Mouse (Mus musculus) lung, postnatal 14 days (tissue): ENCODE data around the gene Sh3d19.

Experiments
- DNase-seq: peaks from one replicate; pipeline ENCODE4 v3.0.0; 2021

Sh3d19 gene

DNA sequence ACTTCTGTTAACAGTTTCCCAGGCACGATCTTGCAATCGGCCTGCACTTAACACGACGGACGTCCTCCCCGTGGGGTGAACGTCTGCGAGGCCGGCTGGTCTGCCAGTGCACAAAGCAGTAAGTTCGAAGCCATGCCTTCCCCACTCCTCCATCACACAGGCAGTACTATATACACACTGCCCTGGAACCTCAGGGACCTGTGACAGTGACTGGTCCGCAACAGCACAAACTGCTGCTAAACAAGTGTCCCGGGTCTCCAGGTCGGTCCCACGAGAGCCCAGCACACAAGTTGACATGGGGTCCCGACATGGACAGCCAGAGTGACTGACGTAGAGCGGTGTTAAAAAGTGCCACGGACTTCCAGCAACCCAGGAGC is 171.0 kb downstream of the Sh3d19 start:
- DNase-seq: peak; percentile 22

- peak; percentile 99 for DNase-seq
Observed at GRCm38 (mm10) chr3:86142263-86142933, 171.5 kb downstream of the Sh3d19 start, which contains the start of gene Rps3a1. Gene Rps3a1 (minus strand): TSS chr3:86142702.

GRCm38 (mm10) chr3:86142934-86143317 is 172.0 kb downstream of the Sh3d19 start:
- DNase-seq: no peak

GRCm38 (mm10) chr3:86143343-86143742 is 172.4 kb downstream of the Sh3d19 start:
- no peak for DNase-seq

DNA sequence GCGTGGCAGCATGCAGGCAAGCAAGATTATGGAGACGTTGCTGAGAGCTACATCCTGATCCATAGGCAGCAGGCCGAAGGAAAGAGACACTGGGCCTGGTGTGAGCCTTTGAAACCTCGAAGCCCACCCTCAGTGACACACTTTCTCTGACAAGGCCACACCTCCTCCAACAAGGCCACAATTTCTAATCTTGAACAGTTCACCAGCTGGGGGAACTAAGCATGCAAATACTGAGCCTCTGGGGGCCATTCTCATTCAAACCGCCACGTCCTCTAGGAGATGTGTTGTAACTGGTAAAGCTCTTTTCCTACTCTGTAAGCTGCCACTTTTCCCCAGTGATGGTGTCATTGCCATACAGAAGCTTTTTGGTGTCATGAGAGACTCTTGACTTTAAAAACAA is 178.2 kb downstream of the Sh3d19 start:
- no peak for DNase-seq

GRCm38 (mm10) chr3:86149521-86149920 is 178.6 kb downstream of the Sh3d19 start:
- DNase-seq: no peak

DNA sequence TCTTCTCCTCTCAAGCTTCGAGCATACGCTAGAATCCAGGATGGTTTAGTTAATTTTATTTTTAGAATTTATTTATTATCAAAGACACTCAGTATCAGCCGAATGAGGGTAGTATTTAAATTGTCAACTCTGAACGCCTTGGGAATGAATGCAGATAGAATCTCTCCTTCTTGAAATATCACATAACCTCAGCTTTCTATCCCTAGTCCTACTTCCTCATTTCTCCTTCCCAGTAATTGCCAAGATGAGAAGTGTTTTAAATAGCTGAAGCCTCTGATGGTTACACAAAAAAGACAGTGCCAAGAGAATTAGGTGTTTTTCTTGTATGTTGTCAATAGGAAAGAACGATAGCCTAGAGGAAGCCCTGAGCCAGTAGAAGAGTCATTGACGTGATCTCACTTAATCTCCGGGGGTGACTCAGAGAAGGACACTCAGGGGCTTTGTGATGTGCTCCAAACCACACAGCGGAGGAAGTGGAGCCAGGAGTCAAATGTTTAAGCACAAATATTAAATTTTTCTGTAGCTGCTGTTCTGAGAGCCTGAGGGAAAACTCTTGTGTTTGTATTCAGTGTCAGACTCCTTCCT is 198.0 kb downstream of the Sh3d19 start:
- DNase-seq: no peak

GRCm38 (mm10) chr3:86179714-86180113 is 208.8 kb downstream of the Sh3d19 start:
- no peak for DNase-seq
